In the genomic region with DNA sequence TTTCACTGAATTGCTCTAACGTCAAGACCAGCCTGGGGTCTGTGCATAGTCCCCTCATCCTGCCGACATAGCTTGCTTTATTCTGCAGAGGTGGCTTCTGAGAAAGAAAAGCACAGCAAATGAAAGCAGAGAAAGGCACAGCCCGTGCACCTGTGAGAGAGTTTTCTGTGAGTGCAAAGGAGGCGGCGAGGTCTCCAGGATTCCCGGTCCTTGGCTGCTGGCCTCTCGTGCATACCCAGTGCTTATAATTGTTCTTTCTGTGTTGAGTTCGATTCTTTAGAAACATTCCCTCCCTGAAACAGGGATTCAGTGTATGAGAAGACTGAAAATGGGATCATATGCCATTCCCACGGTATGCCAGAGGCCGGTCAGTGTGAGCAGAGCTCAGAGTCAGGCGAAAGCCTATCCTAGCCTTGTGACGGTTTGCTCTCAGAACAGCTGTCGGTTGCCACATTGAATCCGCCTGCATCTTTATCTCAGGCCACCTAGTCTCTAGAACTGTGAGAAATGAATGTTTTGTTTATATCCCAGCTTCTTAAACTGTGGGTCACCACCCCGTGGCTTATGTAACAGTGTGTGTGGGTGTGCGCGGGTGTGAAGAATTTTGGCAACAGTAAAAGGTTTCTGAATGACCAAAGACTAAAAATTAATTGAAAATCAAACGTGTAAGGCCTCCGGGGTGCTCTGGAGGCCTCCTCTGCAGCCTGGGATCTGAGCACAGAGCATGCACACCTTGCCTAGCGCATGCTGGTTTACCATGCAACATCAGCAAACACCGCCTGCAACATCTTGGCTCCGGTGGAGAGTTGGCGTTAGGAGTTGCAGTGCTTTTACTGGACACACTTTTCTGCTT, we compare ENCODE assay signal across 12 mouse cellular contexts. TPM values are rescaled to one million over a fixed set of nuclear protein-coding genes. Genes with fewer than 3 reads are reported as not detected.
DNase-seq lines count a peak whose midpoint lies in the region; ATAC-seq and TF ChIP-seq lines count a peak whose summit lies in the region.
"Had no signal": no experiment of that assay in that cellular context is flagged by ENCODE, and none has a peak within 500 bp of the region (broad histone marks: within the 10 kb centered on the region; RNA-seq: fewer than 3 reads in every experiment).

No protein-coding gene starts in this region.

- H3K4me1 ChIP-seq in hindbrain, embryonic 12.5 days: peaks cover 6% of the 10 kb centered on the region; the same call in 1 of the 2 replicates
- peaks cover 12% of the 10 kb centered on the region for H3K4me1 ChIP-seq in hindbrain, embryonic 10.5 days (replicated peaks)
- peaks cover 47% of the 10 kb centered on the region for H3K4me1 ChIP-seq in intestine, embryonic 16.5 days (ENCODE audit: control insufficient read depth, insufficient read depth, low read length)
- H3K4me1 ChIP-seq in liver, postnatal 0 days (ENCODE audit: insufficient read depth): peaks cover 73% of the 10 kb centered on the region

- DNase-seq in hindbrain, embryonic 10.5 days (ENCODE audit: low spot score): no peak
- peak; percentile 67 for DNase-seq in Muller cell, postnatal 12 days (ENCODE audit: inconsistent ontology term)
- no peak for DNase-seq in liver, postnatal 0 days
- DNase-seq in cerebellum, postnatal 4 days (ENCODE audit: low spot score in 2 of 2): no peak
- DNase-seq in spleen, adult 12 weeks (ENCODE audit: low spot score): no peak
- DNase-seq: embryo, embryonic 11 days had no signal

- no peaks in the 10 kb centered on the region for H3K27me3 ChIP-seq in hindbrain, embryonic 12.5 days
- H3K27me3 ChIP-seq in hindbrain, embryonic 10.5 days (ENCODE audit: insufficient read depth, poor library complexity, severe bottlenecking): no peaks in the 10 kb centered on the region
- no peaks in the 10 kb centered on the region for H3K27me3 ChIP-seq in intestine, embryonic 16.5 days (replicated peaks; ENCODE audit: control insufficient read depth, insufficient read depth, low read length)
- H3K27me3 ChIP-seq in liver, postnatal 0 days (ENCODE audit: insufficient read depth, low read length): no peaks in the 10 kb centered on the region
- H3K27me3 ChIP-seq: forebrain, embryonic 13.5 days; limb, embryonic 12.5 days had no signal

- TF ChIP-seq CTCF in liver, postnatal 0 days (IDR thresholded peaks at IDR 0.05; ENCODE audit: low read depth): no peak

- H3K9ac ChIP-seq in hindbrain, embryonic 12.5 days: peak overlapping the region; percentile 35; the same call in 1 of the 2 replicates
- 0 out of 2 replicates have a peak overlapping the region, but pooled peaks have one; percentile 11 for H3K9ac ChIP-seq in intestine, embryonic 16.5 days (ENCODE audit: low read depth, low read length)
- 0 out of 2 replicates have a peak overlapping the region, but pooled peaks have one; percentile 16 for H3K9ac ChIP-seq in liver, postnatal 0 days (replicated peaks)
- H3K9ac ChIP-seq: forebrain, embryonic 13.5 days; limb, embryonic 12.5 days had no signal

- no peak for TF ChIP-seq EP300 in liver, postnatal 0 days (IDR thresholded peaks at IDR 0.05; ENCODE audit: low read depth)

- H3K9me3 ChIP-seq in hindbrain, embryonic 12.5 days (replicated peaks): no peaks in the 10 kb centered on the region
- no peaks in the 10 kb centered on the region for H3K9me3 ChIP-seq in hindbrain, embryonic 10.5 days
- no peaks in the 10 kb centered on the region for H3K9me3 ChIP-seq in intestine, embryonic 16.5 days (ENCODE audit: control insufficient read depth, low read length)
- H3K9me3 ChIP-seq in liver, postnatal 0 days (ENCODE audit: low read length): no peaks in the 10 kb centered on the region
- H3K9me3 ChIP-seq: forebrain, embryonic 13.5 days; limb, embryonic 12.5 days had no signal

- ATAC-seq in hindbrain, embryonic 12.5 days (ENCODE audit: low FRiP score): no peak
- ATAC-seq in intestine, embryonic 16.5 days: no peak
- no peak for ATAC-seq in liver, postnatal 0 days
- no peak for ATAC-seq in cerebellum, adult (ENCODE audit: insufficient number of reproducible peaks, low FRiP score, low TSS enrichment)
- ATAC-seq: forebrain, embryonic 13.5 days had no signal

- H3K36me3 ChIP-seq in hindbrain, embryonic 12.5 days: no peaks in the 10 kb centered on the region
- H3K36me3 ChIP-seq in hindbrain, embryonic 10.5 days: no peaks in the 10 kb centered on the region
- H3K36me3 ChIP-seq in intestine, embryonic 16.5 days (ENCODE audit: control insufficient read depth, insufficient read depth, low read length): no peaks in the 10 kb centered on the region
- H3K36me3 ChIP-seq in liver, postnatal 0 days (replicated peaks; ENCODE audit: insufficient read depth, low read length): peaks cover 9% of the 10 kb centered on the region
- H3K36me3 ChIP-seq: limb, embryonic 12.5 days had no signal

- no peak overlapping the region for H3K4me3 ChIP-seq in hindbrain, embryonic 12.5 days
- H3K4me3 ChIP-seq in hindbrain, embryonic 10.5 days: no peak overlapping the region
- no peak overlapping the region for H3K4me3 ChIP-seq in intestine, embryonic 16.5 days (ENCODE audit: low read length)
- H3K4me3 ChIP-seq in liver, postnatal 0 days (ENCODE audit: low read depth, low read length): 0 out of 2 replicates have a peak overlapping the region, but pooled peaks have one; percentile 5
- H3K4me3 ChIP-seq: forebrain, embryonic 13.5 days; limb, embryonic 12.5 days; myocyte had no signal

- no peak overlapping the region for H3K27ac ChIP-seq in hindbrain, embryonic 12.5 days
- H3K27ac ChIP-seq in hindbrain, embryonic 10.5 days: no peak overlapping the region
- H3K27ac ChIP-seq in intestine, embryonic 16.5 days (ENCODE audit: low read length): peak overlapping the region; percentile 13; the same call in 1 of the 2 replicates
- no peak overlapping the region for H3K27ac ChIP-seq in liver, postnatal 0 days (ENCODE audit: low read depth)
- H3K27ac ChIP-seq: forebrain, embryonic 13.5 days; limb, embryonic 12.5 days had no signal

- WGBS in hindbrain, embryonic 12.5 days: 82% methylated on average over 23 of the region's 23 CpGs
- WGBS in hindbrain, embryonic 10.5 days: 84% methylated on average over 23 of the region's 23 CpGs
- WGBS in intestine, embryonic 16.5 days: 61% methylated on average over 23 of the region's 23 CpGs
- WGBS in liver, postnatal 0 days (ENCODE audit: insufficient replicate concordance): 67% methylated on average over 23 of the region's 23 CpGs

- H3K4me2 ChIP-seq in hindbrain, embryonic 12.5 days (replicated peaks): no peak overlapping the region
- H3K4me2 ChIP-seq in intestine, embryonic 16.5 days (ENCODE audit: low read depth, low read length): 0 out of 2 replicates have a peak overlapping the region, but pooled peaks have one; percentile 4
- H3K4me2 ChIP-seq in liver, postnatal 0 days (ENCODE audit: low read depth, low read length): peak overlapping the region; percentile 49
- H3K4me2 ChIP-seq: forebrain, embryonic 13.5 days; limb, embryonic 12.5 days had no signal

RNA-seq across cellular contexts. Expression of gene Bmp2k, which starts 6.9 kb away (rescaled TPM):
- polyA plus RNA-seq in hindbrain, embryonic 12.5 days (2016; fragmentation: Nextera tagmentation; extraction: Ambion mirVana): 12.8 and 15.2 TPM in 2 replicates
- 10.1 and 10.2 TPM in 2 replicates for polyA plus RNA-seq in hindbrain, embryonic 10.5 days (2016; fragmentation: Nextera tagmentation; extraction: Ambion mirVana)
- 12.5 and 17.2 TPM in 2 replicates for polyA plus RNA-seq in intestine, embryonic 16.5 days (2015; fragmentation: Nextera tagmentation; extraction: Ambion mirVana)
- 13.6 and 15.2 TPM in 2 replicates for polyA plus RNA-seq in liver, postnatal 0 days (2015; fragmentation: Nextera tagmentation; extraction: Ambion mirVana)
